Mouse (Mus musculus): ENCODE data around the gene Exosc8.

The Exosc8 gene

GRCm38 (mm10) chr3:54735247-54736046, at the start of gene Exosc8, which contains the start of gene Alg5:
TSS of gene Exosc8 (minus strand) at chr3:54735393.
TSS of gene Alg5 (plus strand) at chr3:54735539.
- peak; percentile 88 for DNase-seq

DNA sequence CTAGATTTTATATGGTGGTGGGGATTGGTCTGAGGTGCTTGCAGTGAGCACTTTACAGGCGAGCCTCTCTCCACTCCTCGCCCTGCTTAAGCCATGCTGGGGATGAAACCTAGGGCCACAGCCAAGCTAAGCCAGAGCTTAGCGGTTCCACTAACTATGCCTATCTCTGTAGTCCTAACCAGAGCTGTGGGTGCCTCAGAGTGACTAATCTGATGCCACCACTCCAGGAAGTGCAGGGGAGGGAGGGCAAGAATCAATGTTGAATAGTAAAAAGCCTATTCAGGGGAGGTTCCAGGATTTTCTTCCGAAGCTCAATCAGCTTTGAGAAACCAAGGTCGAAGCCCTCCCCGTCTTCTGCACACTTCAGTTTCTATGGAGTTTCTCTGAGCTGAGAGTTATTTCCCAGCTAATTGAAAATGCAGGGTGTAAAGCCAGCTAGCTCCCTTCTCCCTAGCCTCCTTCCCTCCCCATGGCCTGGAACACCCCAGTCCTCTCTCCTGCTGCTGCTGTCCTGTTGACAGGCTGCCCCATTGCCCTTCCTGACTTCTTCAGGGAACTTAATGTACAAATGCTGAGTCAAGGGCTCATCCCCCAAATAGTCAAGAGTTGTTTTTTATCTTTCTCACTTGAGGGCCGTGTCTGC, 40.9 kb upstream of the Exosc8 start:
- no peak for DNase-seq

GRCm38 (mm10) chr3:54773613-54774012, 38.4 kb upstream of the Exosc8 start:
- no peak for DNase-seq

GRCm38 (mm10) chr3:54769349-54770275, 34.4 kb upstream of the Exosc8 start:
- DNase-seq: no peak

DNA sequence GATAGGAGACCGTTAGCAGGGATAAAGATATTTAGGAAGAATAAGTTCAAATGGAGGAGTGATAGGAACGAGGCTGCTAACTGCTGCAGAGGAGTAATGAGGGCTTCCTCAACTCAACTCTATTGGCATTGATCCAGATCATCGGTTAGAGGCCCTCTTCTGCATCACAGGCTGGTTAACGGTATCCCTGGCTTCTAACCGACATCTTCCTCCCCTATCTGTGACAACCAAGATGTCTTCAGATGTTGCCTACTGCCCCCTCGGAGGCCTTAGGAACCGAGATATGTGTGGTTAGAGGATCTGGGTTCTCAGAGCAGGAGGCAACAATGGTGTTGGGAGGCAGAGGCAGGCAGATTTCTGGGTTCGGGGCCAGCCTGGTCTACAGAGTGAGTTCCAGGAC, 33.4 kb upstream of the Exosc8 start:
- no peak for DNase-seq

DNA sequence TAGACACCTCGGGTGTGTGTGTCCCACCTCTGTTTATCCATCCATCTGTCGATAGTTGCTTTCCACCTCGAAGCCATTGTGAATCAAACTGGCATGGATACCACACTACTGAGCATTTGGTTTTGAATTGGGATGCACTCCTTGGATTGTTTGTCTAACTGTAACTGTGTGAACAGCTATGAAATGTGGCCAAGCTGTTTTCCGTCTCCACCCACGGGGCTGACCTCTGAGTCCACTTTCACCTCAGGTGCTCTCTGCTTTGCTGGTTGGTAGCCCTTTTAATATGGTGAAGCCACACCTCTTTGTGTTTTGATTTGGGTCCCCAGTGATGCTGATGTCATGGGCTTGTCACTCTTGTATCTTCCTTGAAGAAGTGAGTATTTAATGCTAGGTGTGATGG, 31.6 kb upstream of the Exosc8 start:
- DNase-seq: no peak

DNA sequence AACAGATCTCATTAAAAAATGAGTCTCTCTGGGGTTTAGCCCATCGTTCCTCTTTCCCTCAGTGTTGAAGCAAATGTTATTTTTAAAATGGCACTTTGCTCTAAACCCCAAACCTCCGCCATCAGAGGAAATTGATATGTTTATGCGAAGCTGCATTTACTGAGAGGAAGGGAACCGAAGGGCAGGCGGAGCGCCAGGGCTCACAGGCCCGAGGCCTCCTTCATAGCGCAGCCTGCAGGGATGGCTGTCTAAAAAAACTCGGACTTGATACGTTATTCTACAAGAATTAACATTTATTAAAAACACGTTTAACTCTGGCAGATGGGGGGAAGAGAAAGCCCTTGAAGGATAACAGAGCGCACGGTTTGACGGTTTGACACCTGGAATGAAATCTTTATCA, 30.8 kb upstream of the Exosc8 start:
- no peak for DNase-seq

- DNase-seq: peak; percentile 18
These were observed 30.3 kb upstream of the Exosc8 start for GRCm38 (mm10) chr3:54765521-54765920.

GRCm38 (mm10) chr3:54764418-54764817, 29.2 kb upstream of the Exosc8 start:
- no peak for DNase-seq

GRCm38 (mm10) chr3:54761258-54761657, 26.1 kb upstream of the Exosc8 start:
- DNase-seq: no peak

- no peak for DNase-seq
These were observed 25.3 kb upstream of the Exosc8 start for GRCm38 (mm10) chr3:54760321-54761115.

GRCm38 (mm10) chr3:54759211-54759610, 24.0 kb upstream of the Exosc8 start:
- DNase-seq: no peak

GRCm38 (mm10) chr3:54757446-54757845, 22.3 kb upstream of the Exosc8 start:
- no peak for DNase-seq

- DNase-seq: peak; percentile 12
These were observed 20.9 kb upstream of the Exosc8 start for GRCm38 (mm10) chr3:54756058-54756457.

DNA sequence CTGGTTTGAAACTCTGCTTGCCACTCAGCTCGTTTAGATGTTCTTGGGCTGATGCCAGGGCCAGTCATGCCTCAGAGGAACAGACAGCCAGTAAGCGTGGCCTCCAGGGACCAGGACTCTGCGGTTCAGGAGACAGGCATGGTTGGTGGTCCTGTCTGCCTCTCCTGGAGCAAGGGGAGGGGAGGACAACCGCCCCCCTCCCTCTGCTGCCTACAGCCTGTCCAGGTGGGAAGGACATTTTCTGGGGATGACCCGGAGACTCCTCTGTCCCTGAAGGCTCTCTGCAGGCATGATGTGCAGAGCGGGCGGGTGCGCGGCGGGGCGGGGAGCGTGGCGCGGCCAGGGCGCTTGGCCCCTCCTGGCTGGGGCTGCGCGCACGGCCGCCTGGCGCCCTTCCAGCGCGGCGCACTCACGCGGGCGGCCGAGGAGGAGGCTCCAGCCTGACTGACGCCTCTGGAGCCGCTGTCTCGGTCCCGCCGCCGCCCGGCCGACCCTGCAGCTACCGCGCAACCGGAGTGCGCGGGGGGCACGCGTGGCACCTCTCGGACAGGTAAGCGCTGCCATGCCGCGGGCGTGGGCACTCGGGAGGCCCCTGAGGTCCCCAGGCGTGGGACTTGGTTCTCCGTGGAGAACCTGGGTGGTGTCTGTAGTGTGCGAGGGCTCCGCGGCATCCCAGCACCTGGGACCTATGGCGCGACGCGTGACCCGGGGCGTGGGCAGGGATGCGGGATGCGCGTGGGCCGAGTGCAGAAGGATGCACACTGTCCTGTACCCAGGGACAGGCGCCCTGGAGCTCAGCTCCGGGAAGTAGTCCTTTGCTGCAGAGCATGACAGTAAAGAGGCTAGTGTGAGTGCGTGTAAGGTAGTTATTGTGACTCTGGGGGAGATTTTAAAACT, 20.2 kb upstream of the Exosc8 start, which contains the start of gene Smad9:
Gene Smad9 (plus strand): TSS at position 438 of the 897 bp plus-strand sequence.
- DNase-seq: peak; percentile 30

- no peak for DNase-seq
These were observed 18.2 kb upstream of the Exosc8 start for GRCm38 (mm10) chr3:54753411-54753810.

DNA sequence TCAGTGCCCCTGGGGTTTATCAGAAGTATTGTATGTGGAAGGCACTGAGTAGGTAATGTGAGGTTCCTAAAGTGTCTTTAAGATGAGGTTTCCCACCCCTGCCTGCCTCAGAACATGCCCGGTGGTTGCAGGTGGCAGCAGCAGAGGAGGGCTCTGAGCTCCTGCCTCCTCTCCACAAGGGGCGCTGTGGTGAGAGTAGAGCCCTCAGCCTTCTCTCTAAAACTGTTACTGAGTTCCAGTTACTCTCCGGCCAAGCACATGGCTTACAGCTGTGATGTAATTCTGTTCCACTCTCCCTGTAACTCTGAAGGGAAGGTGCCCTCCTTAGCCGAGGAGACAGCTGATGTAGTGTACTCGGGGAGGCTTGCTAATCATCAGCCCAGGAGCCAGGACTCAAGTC, 10.6 kb upstream of the Exosc8 start:
- no peak for DNase-seq

DNA sequence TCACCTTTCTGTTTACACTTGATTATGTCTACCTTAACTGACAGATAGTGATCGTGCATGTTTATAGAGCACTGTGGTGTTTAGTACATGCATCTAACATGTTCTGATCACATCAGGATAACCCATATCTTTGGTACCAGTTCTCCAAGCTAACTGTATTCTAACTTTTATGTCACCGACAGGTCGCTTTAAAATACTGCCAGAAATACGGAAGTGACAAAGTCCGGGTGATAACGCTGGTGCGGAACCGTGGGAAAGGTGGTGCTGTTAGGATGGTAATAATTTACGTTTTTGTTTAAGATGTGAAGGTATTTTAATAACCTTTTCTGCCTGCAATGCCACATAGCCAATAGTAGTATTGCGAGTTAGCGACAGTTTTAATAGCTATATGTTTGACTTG, 6.8 kb upstream of the Exosc8 start:
- DNase-seq: no peak

- no peak for DNase-seq
These were observed 2.1 kb upstream of the Exosc8 start for GRCm38 (mm10) chr3:54737317-54737716.

- DNase-seq: peak; percentile 14
These were observed 1.1 kb upstream of the Exosc8 start for GRCm38 (mm10) chr3:54736101-54736927.

Measured in liver (tissue).